Mouse (Mus musculus): ENCODE results near the gene Tmem40. TPM values are rescaled to one million over a fixed set of nuclear protein-coding genes. Genes with fewer than 3 reads are reported as not detected.
A peak's percentile ranks its signal among the peaks of the same experiment; 100 is the strongest.

The Tmem40 gene
- total RNA-seq (2021) = 1 to 10 TPM in 1 of 2 experiments, under 1 TPM in 1; 0.26 to 1.5 TPM
- long read RNA-seq, experiment 1 = 0 reads
- long read RNA-seq, experiment 2, partial matches to known transcripts = 1 of 1 reads
- long read RNA-seq, experiment 2, other reads (novel, unspliced or antisense) = 0 of 1 reads

- DNase-seq = no peak
Measured at GRCm38 (mm10) chr6:115761995-115762756, at the start of gene Tmem40. Gene Tmem40, minus strand, starts transcription at chr6:115762410.

GRCm38 (mm10) chr6:115811606-115812005 lies 49.4 kb upstream of the Tmem40 start:
- DNase-seq = no peak

GRCm38 (mm10) chr6:115808488-115809231 lies 46.5 kb upstream of the Tmem40 start, which contains the start of gene Rpl32:
Gene Rpl32, minus strand, starts transcription at chr6:115808747.
- DNase-seq = peak; percentile 81

GRCm38 (mm10) chr6:115808196-115808487 lies 45.9 kb upstream of the Tmem40 start:
- no peak for DNase-seq

- DNase-seq = no peak
Measured at GRCm38 (mm10) chr6:115807464-115808195, 45.4 kb upstream of the Tmem40 start.

- no peak for DNase-seq
Measured at GRCm38 (mm10) chr6:115804432-115805192, 42.4 kb upstream of the Tmem40 start.

- DNase-seq = peak; percentile 76
Measured at GRCm38 (mm10) chr6:115803541-115804382, 41.6 kb upstream of the Tmem40 start.

GRCm38 (mm10) chr6:115801811-115802210 lies 39.6 kb upstream of the Tmem40 start:
- no peak for DNase-seq

- DNase-seq = peak; percentile 49
Measured at GRCm38 (mm10) chr6:115792691-115793215, 30.5 kb upstream of the Tmem40 start.

GRCm38 (mm10) chr6:115791842-115792686 lies 29.9 kb upstream of the Tmem40 start:
- DNase-seq = peak; percentile 61

GRCm38 (mm10) chr6:115791016-115791415 lies 28.8 kb upstream of the Tmem40 start:
- no peak for DNase-seq

- DNase-seq = no peak
Measured at GRCm38 (mm10) chr6:115782781-115783180, 20.6 kb upstream of the Tmem40 start.

GRCm38 (mm10) chr6:115776363-115776762 lies 14.2 kb upstream of the Tmem40 start:
- no peak for DNase-seq

- peak; percentile 42 for DNase-seq
Measured at GRCm38 (mm10) chr6:115775838-115776237, 13.6 kb upstream of the Tmem40 start.

- DNase-seq = peak; percentile 77
Measured at GRCm38 (mm10) chr6:115774501-115774921, 12.3 kb upstream of the Tmem40 start, which contains the start of gene Cand2. Gene Cand2, plus strand, starts transcription at chr6:115774538.

- peak; percentile 29 for DNase-seq
Measured at GRCm38 (mm10) chr6:115773966-115774413, 11.8 kb upstream of the Tmem40 start.

GRCm38 (mm10) chr6:115772604-115773003 lies 10.4 kb upstream of the Tmem40 start:
- DNase-seq = no peak

- no peak for DNase-seq
Measured at GRCm38 (mm10) chr6:115772201-115772600, 10.0 kb upstream of the Tmem40 start.

GRCm38 (mm10) chr6:115770852-115771251 lies 8.6 kb upstream of the Tmem40 start:
- no peak for DNase-seq

All from gastrocnemius, postnatal 10 days (tissue).